Mouse (Mus musculus): ENCODE results near the gene Afap1l2. TPM values are rescaled to one million over a fixed set of nuclear protein-coding genes. Genes with fewer than 3 reads are reported as not detected.

The Afap1l2 gene
- total RNA-seq, 2 experiments from 2014 or later, result 1.8 to 2.4 TPM

GRCm38 (mm10) chr19:56877364-56877763 lies 130.7 kb downstream of the Afap1l2 start:
- no peak for DNase-seq

- no peak for DNase-seq
Observed at GRCm38 (mm10) chr19:56874601-56875315, 133.3 kb downstream of the Afap1l2 start.

GRCm38 (mm10) chr19:56873816-56874600 lies 134.0 kb downstream of the Afap1l2 start, which contains the start of gene Vwa2:
Gene Vwa2 (plus strand): TSS chr19:56874249.
- DNase-seq, result no peak

- no peak for DNase-seq
Observed at GRCm38 (mm10) chr19:56867701-56868100, 140.3 kb downstream of the Afap1l2 start.

Other genes with a start within 250 kb of the Afap1l2 start
- gene Ccdc186, start 186.0 kb downstream of the Afap1l2 start, total RNA-seq (2021), result 10 to 100 TPM; 27.2 to 30.4 TPM
- not detected for gene Tdrd1, start 182.0 kb downstream of the Afap1l2 start, total RNA-seq (2021)
- not detected for gene Vwa2, start 134.0 kb downstream of the Afap1l2 start, total RNA-seq (2021)